Mouse (Mus musculus) testis, adult 2 months (tissue): ENCODE data around the gene Cfl1.
A peak's percentile ranks its signal among the peaks of the same experiment; 100 is the strongest.

Source experiments
- CTCF ChIP-seq: fragments of 200-500 bp; IDR thresholded peaks from 2 replicates; pipeline ENCODE4 v1.5.1; 2012; ENCODE audit warnings: low read depth, mild to moderate bottlenecking, inconsistent platforms, low read length, moderate library complexity; ENCODE audit not compliant: control insufficient read depth, insufficient read depth, insufficient replicate concordance
- POLR2A ChIP-seq: fragments of 200-500 bp; IDR thresholded peaks from 2 replicates; pipeline ENCODE4 v1.6.1; 2012; ENCODE audit warnings: low read depth, mild to moderate bottlenecking, inconsistent platforms, low read length, moderate library complexity; ENCODE audit not compliant: control insufficient read depth

- TF ChIP-seq CTCF, result no peak
- peak; percentile 52 for TF ChIP-seq POLR2A
Observed at GRCm38 (mm10) chr19:5490898-5491708, 848 bp downstream of the Cfl1 start.
